Mouse (Mus musculus) testis, adult 10 weeks (tissue): ENCODE data around the gene Eps8l3. TPM values are rescaled to one million over a fixed set of nuclear protein-coding genes. Genes with fewer than 3 reads are reported as not detected.

Experiments used
- polyA plus RNA-seq: library from polyadenylated mRNA; stranded (reverse); fragments of 350-450 nt; fragmentation: Illumina TruSeq; extraction: RNeasy Lipid Tissue Mini Kit (QIAGEN cat#74804); gene quantifications from one replicate; pipeline ENCODE4 v1.2.3, GENCODE M21; 2014; ENCODE audit warnings: low read depth, low replicate concordance

Eps8l3 gene
- 7.9 TPM for polyA plus RNA-seq

DNA sequence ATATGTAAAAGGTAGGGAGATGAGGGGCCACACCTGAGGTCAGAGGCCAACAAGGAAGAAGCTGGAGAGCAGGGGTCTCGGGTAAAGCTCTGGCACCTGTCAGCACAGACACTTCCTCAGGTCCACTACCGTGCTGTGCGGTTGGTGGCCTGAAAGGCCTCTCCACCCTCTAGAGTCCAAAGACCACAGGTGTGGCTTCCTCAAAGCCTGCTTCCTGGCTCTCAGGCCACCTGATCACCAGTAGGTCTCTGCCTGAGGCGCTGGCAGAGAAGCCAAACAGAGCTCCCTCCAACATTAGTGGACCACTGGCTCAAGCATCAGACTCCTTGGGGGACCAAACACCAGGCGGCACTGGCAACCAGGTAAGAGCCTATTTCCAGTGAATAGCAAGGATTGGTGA lies at the start of gene Eps8l3:
Eps8l3 (plus strand) TSS at position 225 of the 400 bp plus-strand sequence.

DNA sequence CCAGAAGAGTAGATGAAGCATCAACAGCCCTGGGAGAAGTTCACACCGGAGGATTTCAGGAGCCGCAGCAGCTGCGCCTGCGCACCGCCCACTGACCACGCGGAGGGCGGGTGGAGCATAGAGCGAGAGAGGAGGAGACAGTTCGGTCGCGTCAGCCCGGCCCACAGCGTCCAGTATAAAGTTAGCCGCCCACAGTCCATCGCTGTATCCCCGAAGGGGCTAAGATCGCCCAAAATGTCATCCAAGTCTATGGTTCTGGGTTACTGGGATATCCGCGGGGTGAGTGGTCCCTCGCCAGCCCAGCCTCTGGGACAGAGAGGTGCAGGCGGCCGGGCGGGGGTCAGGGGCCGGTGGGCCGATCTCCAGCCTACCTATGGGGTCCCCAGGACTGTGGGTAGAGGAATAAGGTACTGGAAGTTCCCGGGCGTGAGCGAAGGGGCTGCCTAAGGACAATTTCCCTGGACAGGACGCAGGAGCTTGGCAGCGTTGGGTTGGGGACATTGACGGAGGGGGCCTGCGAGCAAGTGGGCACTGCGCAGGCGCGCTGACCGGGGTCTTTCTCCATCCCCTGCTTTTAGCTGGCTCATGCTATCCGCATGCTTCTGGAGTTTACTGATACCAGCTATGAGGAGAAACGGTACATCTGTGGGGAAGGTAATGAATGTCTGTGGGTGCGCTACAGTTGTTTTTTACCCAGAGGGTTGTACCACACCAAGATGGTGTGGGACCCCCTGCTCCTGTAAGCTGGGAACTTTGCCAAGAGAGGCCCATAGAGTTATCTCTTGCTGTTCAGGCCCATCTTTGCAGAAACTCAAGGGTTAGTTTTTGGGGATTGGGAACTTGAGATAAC lies 18.9 kb downstream of the Eps8l3 start, which contains the start of gene Gstm5:
Gstm5 (plus strand) TSS at position 102 of the 850 bp plus-strand sequence.

DNA sequence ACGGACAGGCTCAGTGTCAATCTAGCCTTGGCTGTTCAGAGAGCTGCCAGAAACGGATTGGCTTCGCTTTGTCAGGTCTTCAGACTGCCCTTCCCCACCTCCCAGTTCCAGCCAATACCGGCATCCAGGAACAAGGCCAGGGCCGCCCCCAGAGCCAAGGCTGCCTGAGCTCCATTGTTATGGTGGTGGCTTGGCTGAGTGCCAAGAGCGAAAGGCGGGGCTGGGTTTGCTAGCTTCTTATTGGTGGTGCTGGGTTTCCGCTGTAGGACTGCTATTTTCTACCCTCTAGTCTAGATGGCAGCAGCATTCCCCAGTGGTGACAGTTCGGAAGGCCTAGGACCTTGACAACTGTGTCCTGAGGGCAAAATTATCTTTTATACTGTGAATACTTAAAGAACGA lies 54.6 kb downstream of the Eps8l3 start, which contains the start of gene Gstm7:
Gstm7 (minus strand) TSS at position 148 of the 400 bp plus-strand sequence.

Other genes starting within 250 kb of the Eps8l3 start
- gene Gm10961, start 245.9 kb upstream of the Eps8l3 start, polyA plus RNA-seq, result not detected
- gene Strip1, start 245.5 kb upstream of the Eps8l3 start, polyA plus RNA-seq, result 4.4 TPM
- gene Ahcyl1, start 180.7 kb upstream of the Eps8l3 start, polyA plus RNA-seq, result 85.4 TPM
- gene Csf1, start 116.8 kb upstream of the Eps8l3 start, polyA plus RNA-seq, result 2.3 TPM
- gene Gstm5, start 18.6 kb downstream of the Eps8l3 start, polyA plus RNA-seq, result 3,284 TPM
- gene Gstm7, start 54.6 kb downstream of the Eps8l3 start, polyA plus RNA-seq, result 22.5 TPM
- gene Gstm6, start 66.5 kb downstream of the Eps8l3 start, polyA plus RNA-seq, result 56.0 TPM
- gene Gstm3, start 92.1 kb downstream of the Eps8l3 start, polyA plus RNA-seq, result not detected
- 222 TPM for gene Gstm2, start 109.2 kb downstream of the Eps8l3 start, polyA plus RNA-seq
- gene Gstm1, start 140.7 kb downstream of the Eps8l3 start, polyA plus RNA-seq, result 104 TPM
- 2.7 TPM for gene Gstm4, start 167.7 kb downstream of the Eps8l3 start, polyA plus RNA-seq
- gene Ampd2, start 209.4 kb downstream of the Eps8l3 start, polyA plus RNA-seq, result 1.7 TPM
- 0.90 TPM for gene Gnat2, start 215.6 kb downstream of the Eps8l3 start, polyA plus RNA-seq